Mouse (Mus musculus) liver, embryonic 15.5 days (tissue): ENCODE data around the gene Apbb2. TPM values are rescaled to one million over a fixed set of nuclear protein-coding genes. Genes with fewer than 3 reads are reported as not detected.

ENCODE experiments used
- ATAC-seq: fragments of 200-750 bp; cut with Nextera tagmentation; 2 replicates; pipeline ENCODE4 v1.8.0; 2017; ENCODE audit warnings: moderate number of reproducible peaks, mild to moderate bottlenecking, moderate library complexity; ENCODE audit not compliant: insufficient read depth
- H3K27ac ChIP-seq: fragments of 300-500 bp; sonication (generic); replicated peaks from 2 replicates; pipeline ENCODE4 v1.5.1; 2015; ENCODE audit warnings: mild to moderate bottlenecking, inconsistent platforms
- H3K27me3 ChIP-seq: fragments of 300-500 bp; sonication (generic); 2 replicates; pipeline ENCODE4 v1.6.1; 2015; ENCODE audit warnings: mild to moderate bottlenecking, inconsistent platforms
- H3K36me3 ChIP-seq: fragments of 300-500 bp; sonication (generic); replicated peaks from 2 replicates; pipeline ENCODE4 v1.6.1; 2015; ENCODE audit warnings: moderate library complexity, mild to moderate bottlenecking, inconsistent platforms
- H3K4me1 ChIP-seq: fragments of 300-500 bp; sonication (generic); replicated peaks from 2 replicates; pipeline ENCODE4 v1.6.1; 2015; ENCODE audit warnings: inconsistent platforms
- H3K4me2 ChIP-seq: fragments of 300-500 bp; sonication (generic); 2 replicates; pipeline ENCODE4 v1.6.1; 2015; ENCODE audit warnings: moderate library complexity, mild to moderate bottlenecking, inconsistent platforms
- H3K4me3 ChIP-seq: fragments of 300-500 bp; sonication (generic); replicated peaks from 2 replicates; pipeline ENCODE4 v1.5.1; 2015; ENCODE audit warnings: mild to moderate bottlenecking, inconsistent platforms
- H3K9ac ChIP-seq: fragments of 300-500 bp; sonication (generic); 2 replicates; pipeline ENCODE4 v1.6.1; 2015; ENCODE audit warnings: moderate library complexity, mild to moderate bottlenecking, inconsistent platforms
- H3K9me3 ChIP-seq: fragments of 300-500 bp; sonication (generic); replicated peaks from 2 replicates; pipeline ENCODE4 v1.6.1; 2016; ENCODE audit warnings: inconsistent platforms
- WGBS: fragments of 180-500 bp; shearing (Covaris S2); methylation state at CpG from one replicate; pipeline ENCODE4 v1.1.7; 2015; ENCODE audit warnings: mixed read lengths; ENCODE audit not compliant: insufficient replicate concordance; 5-methylcytosine and 5-hydroxymethylcytosine counted together
- polyA plus RNA-seq: library from polyadenylated mRNA; unstranded; fragments of >200 nt; fragmentation: Nextera tagmentation; extraction: Ambion mirVana; gene quantifications from 2 replicates; pipeline ENCODE4 v1.2.1, GENCODE M21; 2015

Apbb2 gene
- polyA plus RNA-seq, 1 experiment from 2014 or later = 4.8 TPM

GRCm38 (mm10) chr5:66359742-66360423, 258.7 kb downstream of the Apbb2 start:
- no peaks in the 10 kb centered on the region for H3K36me3 ChIP-seq
- no peak overlapping the region for H3K9ac ChIP-seq
- no peaks in the 10 kb centered on the region for H3K9me3 ChIP-seq
- WGBS = 74% methylated on average over 15 of the region's 15 CpGs
- no peak overlapping the region for H3K4me2 ChIP-seq
- H3K4me3 ChIP-seq = no peak overlapping the region
- H3K27ac ChIP-seq = no peak overlapping the region
- H3K27me3 ChIP-seq = no peaks in the 10 kb centered on the region
- no peak for ATAC-seq
- H3K4me1 ChIP-seq = no peaks in the 10 kb centered on the region

- no peak for ATAC-seq
- no peaks in the 10 kb centered on the region for H3K4me1 ChIP-seq
- no peak overlapping the region for H3K9ac ChIP-seq
- H3K36me3 ChIP-seq = no peaks in the 10 kb centered on the region
- WGBS = 51% methylated on average over 3 of the region's 3 CpGs
- no peak overlapping the region for H3K4me3 ChIP-seq
- no peak overlapping the region for H3K27ac ChIP-seq
- H3K9me3 ChIP-seq = no peaks in the 10 kb centered on the region
- no peaks in the 10 kb centered on the region for H3K27me3 ChIP-seq
- no peak overlapping the region for H3K4me2 ChIP-seq
Measured at GRCm38 (mm10) chr5:66355147-66355546, 263.4 kb downstream of the Apbb2 start.

- Histone ChIP-seq H3K36me3 (no peaks in the 10 kb centered on the region), H3K27ac (no peak overlapping the region), H3K27me3 (no peaks in the 10 kb centered on the region), H3K9me3 (no peaks in the 10 kb centered on the region), H3K4me3 (no peak overlapping the region), H3K9ac (no peak overlapping the region), H3K4me1 (no peaks in the 10 kb centered on the region), H3K4me2 (no peak overlapping the region)
- 54% methylated on average over 3 of the region's 3 CpGs for WGBS
- no peak for ATAC-seq
Measured at GRCm38 (mm10) chr5:66353876-66354275, 264.7 kb downstream of the Apbb2 start.

- 66% methylated on average over 7 of the region's 7 CpGs for WGBS
- Histone ChIP-seq H3K9ac (no peak overlapping the region), H3K4me2 (no peak overlapping the region)
Measured at GRCm38 (mm10) chr5:66351836-66352390, 266.7 kb downstream of the Apbb2 start.

GRCm38 (mm10) chr5:66351064-66351463, 267.5 kb downstream of the Apbb2 start:
- no peaks in the 10 kb centered on the region for H3K36me3 ChIP-seq
- no peak overlapping the region for H3K9ac ChIP-seq
- ATAC-seq = no peak
- H3K4me2 ChIP-seq = no peak overlapping the region
- H3K4me1 ChIP-seq = no peaks in the 10 kb centered on the region
- no peak overlapping the region for H3K4me3 ChIP-seq
- H3K27me3 ChIP-seq = no peaks in the 10 kb centered on the region
- H3K9me3 ChIP-seq = no peaks in the 10 kb centered on the region
- no peak overlapping the region for H3K27ac ChIP-seq
- 80% methylated on average over 12 of the region's 12 CpGs for WGBS

More at GRCm38 (mm10) chr5:66351836-66352390, 266.7 kb downstream of the Apbb2 start:
- Histone ChIP-seq H3K4me1 (no peaks in the 10 kb centered on the region), H3K4me3 (no peak overlapping the region), H3K27me3 (no peaks in the 10 kb centered on the region), H3K36me3 (no peaks in the 10 kb centered on the region), H3K27ac (no peak overlapping the region), H3K9me3 (no peaks in the 10 kb centered on the region)
- ATAC-seq = no peak

GRCm38 (mm10) chr5:66350611-66351010, 268.0 kb downstream of the Apbb2 start:
- Histone ChIP-seq H3K4me1 (no peaks in the 10 kb centered on the region), H3K27me3 (no peaks in the 10 kb centered on the region), H3K9me3 (no peaks in the 10 kb centered on the region), H3K36me3 (no peaks in the 10 kb centered on the region), H3K4me2 (no peak overlapping the region), H3K9ac (no peak overlapping the region), H3K4me3 (no peak overlapping the region), H3K27ac (no peak overlapping the region)
- WGBS = 74% methylated on average over 6 of the region's 6 CpGs
- ATAC-seq = no peak

GRCm38 (mm10) chr5:66348421-66348820, 270.2 kb downstream of the Apbb2 start:
- no peaks in the 10 kb centered on the region for H3K36me3 ChIP-seq
- H3K4me2 ChIP-seq = no peak overlapping the region
- H3K9ac ChIP-seq = no peak overlapping the region
- 80% methylated on average over 6 of the region's 6 CpGs for WGBS
- H3K4me3 ChIP-seq = no peak overlapping the region
- H3K27ac ChIP-seq = no peak overlapping the region
- H3K9me3 ChIP-seq = no peaks in the 10 kb centered on the region
- no peak for ATAC-seq
- no peaks in the 10 kb centered on the region for H3K27me3 ChIP-seq
- H3K4me1 ChIP-seq = no peaks in the 10 kb centered on the region

- no peaks in the 10 kb centered on the region for H3K4me1 ChIP-seq
- no peaks in the 10 kb centered on the region for H3K9me3 ChIP-seq
- no peak overlapping the region for H3K4me2 ChIP-seq
- H3K4me3 ChIP-seq = no peak overlapping the region
- no peaks in the 10 kb centered on the region for H3K27me3 ChIP-seq
- no peak overlapping the region for H3K27ac ChIP-seq
- no peaks in the 10 kb centered on the region for H3K36me3 ChIP-seq
- 76% methylated on average over 6 of the region's 6 CpGs for WGBS
- H3K9ac ChIP-seq = no peak overlapping the region
- no peak for ATAC-seq
Measured at GRCm38 (mm10) chr5:66346756-66347155, 271.8 kb downstream of the Apbb2 start.

GRCm38 (mm10) chr5:66345140-66345539, 273.4 kb downstream of the Apbb2 start:
- H3K9ac ChIP-seq = no peak overlapping the region
- H3K4me3 ChIP-seq = no peak overlapping the region
- H3K4me1 ChIP-seq = no peaks in the 10 kb centered on the region
- ATAC-seq = no peak
- H3K36me3 ChIP-seq = no peaks in the 10 kb centered on the region
- WGBS = 44% methylated on average over 3 of the region's 3 CpGs
- no peak overlapping the region for H3K4me2 ChIP-seq
- no peaks in the 10 kb centered on the region for H3K9me3 ChIP-seq
- no peak overlapping the region for H3K27ac ChIP-seq
- no peaks in the 10 kb centered on the region for H3K27me3 ChIP-seq

GRCm38 (mm10) chr5:66344182-66344581, 274.4 kb downstream of the Apbb2 start:
- ATAC-seq = no peak
- Histone ChIP-seq H3K36me3 (no peaks in the 10 kb centered on the region), H3K27me3 (no peaks in the 10 kb centered on the region), H3K4me3 (no peak overlapping the region), H3K9ac (no peak overlapping the region), H3K4me1 (no peaks in the 10 kb centered on the region), H3K4me2 (no peak overlapping the region), H3K27ac (no peak overlapping the region), H3K9me3 (no peaks in the 10 kb centered on the region)
- 43% methylated on average over 2 of the region's 2 CpGs for WGBS

GRCm38 (mm10) chr5:66342285-66342684, 276.3 kb downstream of the Apbb2 start:
- Histone ChIP-seq H3K4me1 (peaks cover 4% of the 10 kb centered on the region; the same call in 1 of the 2 replicates), H3K9me3 (no peaks in the 10 kb centered on the region), H3K27me3 (peaks cover 12% of the 10 kb centered on the region), H3K27ac (no peak overlapping the region), H3K4me2 (no peak overlapping the region), H3K9ac (no peak overlapping the region), H3K36me3 (no peaks in the 10 kb centered on the region), H3K4me3 (no peak overlapping the region)
- no peak for ATAC-seq
- 56% methylated on average over 9 of the region's 9 CpGs for WGBS

- Histone ChIP-seq H3K9me3 (no peaks in the 10 kb centered on the region), H3K27ac (no peak overlapping the region), H3K4me1 (peaks cover 7% of the 10 kb centered on the region; the same call in 1 of the 2 replicates), H3K9ac (no peak overlapping the region), H3K36me3 (no peaks in the 10 kb centered on the region), H3K27me3 (peaks cover 15% of the 10 kb centered on the region), H3K4me2 (no peak overlapping the region), H3K4me3 (no peak overlapping the region)
- 31% methylated on average over 10 of the region's 10 CpGs for WGBS
- no peak for ATAC-seq
Measured at GRCm38 (mm10) chr5:66341848-66342247, 276.7 kb downstream of the Apbb2 start.
